Mouse (Mus musculus) erythroblast, embryonic 14.5 days (primary cell): ENCODE results near the gene Pimreg.

Source experiments
- GATA1 ChIP-seq: IDR thresholded peaks from 2 replicates; pipeline ENCODE4 v1.6.1; 2012; ENCODE audit warnings: low read length, inconsistent platforms, mixed read lengths
- TAL1 ChIP-seq: IDR thresholded peaks from 3 replicates; pipeline ENCODE4 v1.6.1; 2012; ENCODE audit warnings: low read length, inconsistent platforms, mixed read lengths

DNA sequence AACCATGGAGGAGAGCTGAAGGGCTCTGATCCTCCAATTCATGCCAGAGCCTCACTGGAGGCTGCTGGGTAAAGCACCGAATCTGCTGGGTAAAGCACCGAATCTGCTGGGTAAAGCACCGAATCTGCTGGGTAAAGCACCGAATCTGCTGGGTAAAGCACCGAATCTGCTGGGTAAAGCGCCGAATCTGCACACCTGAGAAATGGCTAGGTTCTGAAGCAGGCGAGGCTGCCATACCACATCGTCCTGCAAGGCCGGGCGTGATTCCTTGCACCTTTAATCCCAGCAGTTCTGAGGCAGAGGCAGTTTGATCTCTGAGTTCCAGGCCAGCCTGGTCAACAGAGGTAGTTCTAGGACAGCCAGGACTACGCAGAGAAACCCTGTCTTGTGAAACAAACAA lies 49.4 kb upstream of the Pimreg start:
- TF ChIP-seq TAL1 (no peak), GATA1 (no peak)
